Mouse (Mus musculus): ENCODE data around the gene Wipf2.
"Not testable (repeated sequence)": the region's sequence is repeated elsewhere in the genome, so short reads cannot be mapped to it uniquely, and the experiment has no call there.

Wipf2 gene

DNA sequence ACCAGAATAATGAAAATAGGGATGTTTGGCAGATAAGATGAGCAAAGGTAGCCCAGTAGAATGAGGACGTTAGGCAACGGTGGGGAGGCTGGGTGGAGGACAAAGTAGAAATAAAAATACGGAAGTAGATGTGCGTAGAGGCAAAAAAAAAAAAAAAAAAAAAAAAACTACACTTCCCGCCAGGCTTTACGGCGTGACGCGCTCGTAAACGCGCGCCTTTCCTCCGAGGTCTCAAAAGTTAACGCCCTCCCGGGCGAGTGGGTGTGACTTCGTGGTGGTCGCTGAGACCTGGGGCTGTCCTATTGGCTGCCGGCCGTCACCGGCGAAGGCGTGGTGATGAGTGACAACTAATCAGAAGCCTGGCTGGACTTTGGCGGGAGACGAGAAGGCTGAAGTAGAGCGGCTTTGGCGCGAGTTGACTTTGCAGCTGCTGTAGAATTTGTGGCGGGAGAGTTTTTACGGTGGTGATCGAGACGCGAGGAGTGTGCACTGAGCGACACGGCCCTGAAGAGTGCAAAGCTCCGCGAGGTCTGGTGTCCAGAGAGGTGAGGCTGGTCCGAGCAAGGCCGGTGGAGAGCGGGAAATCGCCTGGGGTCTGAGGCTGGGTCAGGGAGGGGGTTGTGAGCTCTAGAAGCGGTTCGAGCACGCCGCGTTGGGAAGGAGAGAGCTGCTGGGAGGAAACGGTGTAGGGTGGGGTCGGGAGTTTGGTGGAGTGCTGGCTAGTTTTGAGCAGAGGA is 44.2 kb downstream of the Wipf2 start, which contains the start of gene Cdc6:
Gene Cdc6, plus strand, starts transcription at position 365 of the 737 bp plus-strand sequence.
- peak; percentile 95 for DNase-seq (ENCODE audit: low spot score)

DNA sequence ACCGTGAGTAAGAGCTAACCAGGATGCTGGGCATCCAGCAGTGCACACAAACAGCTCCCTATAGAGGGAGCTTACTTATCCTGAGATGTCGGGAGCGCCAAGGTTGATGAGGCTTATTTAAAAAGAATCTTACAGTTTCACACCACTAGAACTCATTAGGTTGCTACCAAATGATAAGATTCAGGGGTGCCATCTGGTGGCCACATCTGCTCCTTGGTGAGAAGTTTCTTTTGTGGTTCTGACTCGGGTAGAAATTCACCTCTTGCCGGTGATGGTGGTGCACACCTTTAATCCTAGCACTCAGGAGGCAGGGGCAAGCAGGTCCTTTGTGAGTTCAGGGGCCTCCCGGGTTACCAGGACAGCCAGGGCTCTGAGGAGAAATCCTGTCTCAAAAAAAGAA is 46.2 kb downstream of the Wipf2 start:
- peak; percentile 71 for DNase-seq (ENCODE audit: low spot score)

DNA sequence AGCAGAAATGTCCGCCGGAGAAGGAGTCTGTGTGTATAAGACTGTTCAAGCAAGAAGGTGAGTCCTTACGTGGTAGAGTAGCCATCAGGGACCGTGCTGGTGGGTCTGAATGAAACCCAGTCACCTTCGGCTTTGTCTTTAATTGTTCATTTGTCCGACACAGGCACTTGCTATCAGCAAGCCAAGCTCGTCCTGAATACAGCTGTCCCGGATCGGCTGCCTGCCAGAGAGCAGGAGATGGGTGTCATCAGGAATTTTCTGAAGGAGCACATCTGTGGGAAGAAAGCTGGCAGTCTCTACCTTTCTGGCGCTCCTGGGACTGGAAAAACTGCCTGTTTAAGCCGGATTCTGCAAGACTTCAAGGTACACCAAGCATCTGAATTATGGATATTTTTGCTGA is 47.0 kb downstream of the Wipf2 start:
- DNase-seq (ENCODE audit: low spot score) = no peak

DNA sequence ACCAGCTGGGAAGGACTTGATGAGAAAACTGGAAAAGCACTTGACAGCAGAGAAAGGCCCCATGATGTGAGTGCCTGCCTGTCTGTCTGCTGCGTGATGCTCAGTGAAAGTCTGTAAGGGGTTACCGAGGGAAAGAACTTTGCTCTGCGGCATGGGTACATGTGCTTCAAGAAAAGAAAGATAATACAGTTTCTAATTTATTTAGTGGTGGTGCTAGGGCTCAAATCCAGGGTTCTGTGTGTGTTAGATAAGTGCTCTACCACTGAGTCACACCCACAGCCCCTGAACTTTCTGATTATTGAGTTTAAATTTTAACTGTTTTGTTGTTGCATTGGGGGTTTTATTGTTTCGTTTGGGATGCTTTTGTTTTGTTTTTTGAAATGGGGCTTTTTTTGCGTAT is 48.1 kb downstream of the Wipf2 start:
- DNase-seq (ENCODE audit: low spot score) = peak; percentile 45

DNA sequence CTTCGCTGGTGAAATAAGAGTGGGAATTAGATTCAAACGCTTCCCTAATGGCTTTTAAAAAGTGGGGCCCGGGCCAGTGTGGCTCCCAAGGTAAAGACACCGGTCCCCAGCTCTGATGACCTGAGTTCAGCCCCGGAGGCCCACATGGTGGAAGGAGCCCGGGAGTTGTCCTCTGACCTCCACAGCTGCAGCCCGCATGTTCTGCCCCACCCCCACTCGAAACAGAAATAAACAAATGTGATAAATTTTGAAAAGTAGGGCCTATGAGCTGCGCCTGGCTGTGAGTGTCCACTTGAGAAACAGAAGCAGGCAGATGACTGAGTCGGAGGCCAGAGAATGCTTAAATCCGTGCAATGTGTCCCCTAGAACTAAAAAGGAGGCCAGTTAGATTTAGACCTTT is 50.8 kb downstream of the Wipf2 start:
- DNase-seq (ENCODE audit: low spot score) = no peak

DNA sequence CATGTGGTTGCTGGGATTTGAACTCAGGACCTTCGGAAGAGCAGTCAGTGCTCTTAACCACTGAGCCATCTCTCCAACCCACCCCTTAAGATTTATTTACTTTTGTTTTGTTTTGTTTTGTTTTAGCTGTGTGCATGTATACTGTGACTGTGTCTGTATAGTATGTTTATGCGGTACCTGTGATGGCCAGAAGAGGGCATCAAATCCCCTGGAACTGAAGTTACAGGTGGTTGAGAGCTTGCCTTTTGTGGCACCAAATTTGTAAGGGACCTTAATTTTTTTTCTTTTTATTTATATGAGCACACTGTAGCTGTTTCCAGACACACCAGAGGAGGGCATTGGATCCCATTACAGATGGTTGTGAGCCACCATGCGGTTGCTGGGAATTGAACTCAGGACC is 52.9 kb downstream of the Wipf2 start:
- DNase-seq (ENCODE audit: low spot score) = not testable (repeated sequence)

DNA sequence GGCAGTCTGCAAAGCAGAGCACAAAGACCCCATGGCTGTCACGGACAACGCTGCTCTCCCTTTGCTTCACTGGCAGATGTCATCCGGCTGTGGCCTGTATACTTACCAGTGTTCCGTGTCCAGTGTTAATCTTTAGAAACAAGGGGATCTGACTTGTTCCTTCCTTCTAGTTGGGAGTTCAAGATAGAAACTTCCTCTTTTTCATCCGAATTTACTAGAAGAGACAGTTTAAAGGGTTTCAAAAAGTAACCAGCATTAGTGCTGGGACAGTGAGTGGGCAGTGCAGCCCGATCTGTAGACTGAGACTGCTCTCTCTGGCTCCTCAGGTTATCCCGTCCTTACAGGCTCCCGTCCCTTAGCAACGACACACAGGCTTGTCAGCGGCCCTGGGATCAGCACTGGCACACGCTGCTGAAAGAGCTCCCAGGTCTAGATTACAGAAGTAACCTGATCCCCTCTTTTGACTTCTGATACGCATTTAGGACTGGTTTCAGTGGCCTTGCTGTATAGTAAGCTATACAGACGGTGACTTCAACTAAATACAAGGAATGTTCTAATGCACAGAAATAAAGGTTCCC is 54.1 kb downstream of the Wipf2 start:
- no peak for DNase-seq (ENCODE audit: low spot score)

DNA sequence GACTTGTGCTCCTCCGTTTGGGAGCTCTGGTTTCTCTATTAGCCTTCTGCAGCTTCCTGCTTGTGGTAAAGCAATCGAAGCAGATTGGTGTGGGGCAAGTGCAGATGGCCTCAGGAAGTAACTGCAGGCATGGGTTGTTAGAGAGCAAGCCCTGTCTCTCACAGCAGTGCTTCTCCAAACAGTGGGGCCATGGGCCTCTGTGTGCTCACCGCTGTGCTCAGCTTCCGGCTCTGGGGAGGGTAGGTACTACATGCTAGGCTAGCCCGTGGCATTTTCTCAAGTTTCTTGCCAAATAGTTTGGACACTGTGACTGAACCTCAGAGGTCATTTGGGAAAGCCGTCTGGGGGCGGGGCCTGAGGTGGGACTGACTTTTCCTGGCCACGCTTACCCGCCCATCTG is 54.8 kb downstream of the Wipf2 start:
- DNase-seq (ENCODE audit: low spot score) = no peak

DNA sequence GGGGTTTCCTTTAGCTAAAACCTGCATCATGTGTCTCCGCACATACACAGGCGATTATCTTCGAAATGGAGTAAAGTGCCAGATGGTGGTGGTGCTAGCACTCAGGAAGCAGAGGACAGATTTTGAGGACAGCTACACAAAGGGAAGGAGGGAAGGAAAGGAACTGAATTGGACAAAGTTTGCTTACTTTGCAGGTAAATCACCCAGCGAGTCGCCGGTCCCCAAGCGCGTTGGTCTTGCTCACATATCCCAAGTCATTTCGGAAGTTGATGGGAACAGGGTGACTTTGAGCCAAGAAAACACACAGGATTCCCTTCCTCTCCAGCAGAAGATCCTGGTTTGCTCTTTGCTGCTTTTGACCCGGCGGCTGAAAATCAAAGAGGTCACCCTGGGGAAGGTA is 55.6 kb downstream of the Wipf2 start:
- no peak for DNase-seq (ENCODE audit: low spot score)

DNA sequence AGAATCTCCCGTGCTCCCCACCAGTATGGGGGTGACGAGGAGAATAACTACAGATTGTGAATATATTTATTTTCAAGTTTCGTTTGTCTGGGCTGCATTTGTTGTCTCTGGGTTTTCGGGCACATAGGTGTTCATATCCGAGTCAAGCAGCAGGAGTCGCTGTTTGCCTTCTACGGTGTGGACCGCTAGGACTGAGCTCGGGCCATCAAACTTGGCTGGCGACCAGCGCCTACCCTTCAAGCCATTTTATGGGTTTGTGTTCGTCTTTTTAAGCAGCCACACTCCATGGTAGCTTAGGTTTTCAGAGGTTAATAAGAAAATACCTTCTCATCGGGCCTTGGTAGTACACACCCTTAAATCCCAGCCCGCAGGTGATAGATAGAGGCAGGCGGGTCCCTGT is 58.4 kb downstream of the Wipf2 start:
- DNase-seq (ENCODE audit: low spot score) = not testable (repeated sequence)

DNA sequence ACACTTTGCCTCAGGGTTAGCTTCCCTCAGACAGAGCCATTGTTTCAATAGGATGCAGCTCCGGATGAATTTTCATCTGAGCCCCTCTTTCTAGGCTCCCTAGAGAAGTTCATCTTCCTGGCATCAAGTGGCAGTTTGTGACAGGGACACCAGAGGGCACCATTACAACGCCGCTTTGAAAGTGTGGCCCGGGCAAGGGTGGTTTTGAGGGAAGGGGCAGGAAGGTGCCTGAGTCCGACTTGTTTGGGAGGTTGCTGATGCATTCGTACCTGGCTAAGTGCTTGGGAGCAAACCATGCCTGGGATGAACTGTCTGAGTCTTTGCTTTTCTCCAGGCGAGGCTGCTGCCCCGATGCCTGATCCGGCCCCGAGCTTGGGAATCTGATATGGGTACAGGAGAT is 58.9 kb downstream of the Wipf2 start:
- not testable (repeated sequence) for DNase-seq (ENCODE audit: low spot score)

DNA sequence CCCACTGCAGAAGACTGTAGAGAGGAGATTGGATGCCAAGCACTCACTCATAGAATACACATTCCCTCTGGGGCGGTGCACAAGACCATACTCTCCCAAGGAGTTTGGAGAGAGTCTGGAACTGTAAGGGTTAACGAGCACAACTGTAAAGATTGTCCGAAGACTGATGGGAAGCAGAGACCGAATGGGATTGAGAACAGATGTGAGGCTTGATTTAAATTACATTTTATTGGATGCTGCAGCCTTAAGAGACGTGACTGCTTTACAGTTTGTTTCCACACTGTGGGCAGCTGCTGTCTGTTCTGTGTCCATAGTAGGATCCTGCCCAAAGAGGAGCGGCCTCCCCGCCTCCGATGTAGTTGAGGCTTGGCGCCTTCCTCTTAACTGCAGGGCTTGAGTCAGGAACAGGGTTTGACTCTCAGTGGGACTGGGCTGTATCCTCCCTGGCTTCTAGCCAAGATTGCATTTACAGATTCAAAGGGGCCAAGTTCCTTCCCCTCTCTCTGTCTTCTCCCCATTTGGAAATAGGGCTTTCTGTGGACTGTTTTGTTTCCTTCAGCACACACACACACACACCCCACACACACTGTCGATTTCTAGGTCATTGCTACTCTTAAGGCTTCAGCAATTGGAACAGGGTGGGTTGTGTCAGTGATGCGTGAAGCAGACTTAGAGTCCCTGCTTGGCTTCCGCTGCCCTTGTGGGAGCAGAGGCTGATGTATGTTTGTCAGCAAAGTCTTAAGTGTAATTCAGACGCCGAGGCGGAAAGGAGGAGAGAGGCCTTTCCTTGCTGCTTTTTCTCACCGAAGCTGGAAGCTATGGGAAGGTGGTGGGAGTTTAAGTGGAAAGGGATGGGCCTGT is 59.6 kb downstream of the Wipf2 start:
- not testable (repeated sequence) for DNase-seq (ENCODE audit: low spot score)

DNA sequence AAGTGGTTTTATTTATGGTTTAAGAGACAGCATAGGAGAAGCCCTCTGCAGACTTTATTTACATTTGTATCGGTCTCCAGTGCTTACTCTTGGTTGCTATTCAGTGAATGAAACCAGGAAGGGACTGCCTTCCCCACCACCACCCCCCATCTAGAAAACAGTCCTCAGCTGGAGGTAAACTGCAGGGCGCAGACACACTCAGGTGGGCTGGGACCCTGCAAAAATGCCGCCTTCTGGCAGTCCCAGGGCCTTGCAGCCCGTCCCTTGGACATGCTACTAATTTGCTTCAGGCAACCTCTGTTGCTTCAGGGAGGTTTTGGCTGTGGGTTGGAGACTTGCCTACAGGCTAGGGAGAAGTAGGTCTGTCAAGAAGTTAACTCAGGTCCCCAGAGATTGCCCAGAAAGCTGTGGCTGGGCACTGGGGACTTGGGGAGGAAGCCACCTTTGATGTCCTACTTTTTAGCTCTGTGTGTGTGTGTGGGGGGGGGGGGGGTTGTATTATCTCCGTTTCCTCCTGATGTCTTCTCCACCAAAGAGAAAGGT is 61.3 kb downstream of the Wipf2 start:
- DNase-seq (ENCODE audit: low spot score) = no peak

DNA sequence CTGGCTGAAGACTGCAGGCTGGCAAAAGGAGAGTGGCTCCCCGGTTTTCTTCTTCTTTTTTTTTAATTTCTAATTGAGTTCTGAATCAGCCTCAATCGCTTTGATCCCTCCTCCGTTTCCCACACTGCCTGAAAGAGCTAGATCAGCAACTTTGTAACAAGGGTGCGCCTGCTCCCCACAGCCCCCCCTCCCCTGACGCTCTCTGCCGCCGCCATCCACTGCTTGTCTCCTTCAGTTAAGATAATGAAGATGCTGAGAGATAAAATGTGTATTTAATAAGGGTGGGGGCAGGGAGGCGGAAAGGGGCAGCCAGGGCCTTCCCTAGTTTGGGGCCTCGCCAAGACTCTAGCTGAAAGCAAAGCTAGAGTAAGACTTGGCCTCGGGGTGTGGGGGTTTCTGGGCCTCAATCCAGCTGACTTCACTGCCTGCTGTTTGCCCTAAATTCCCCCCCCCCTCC is 61.9 kb downstream of the Wipf2 start:
- DNase-seq (ENCODE audit: low spot score) = no peak

DNA sequence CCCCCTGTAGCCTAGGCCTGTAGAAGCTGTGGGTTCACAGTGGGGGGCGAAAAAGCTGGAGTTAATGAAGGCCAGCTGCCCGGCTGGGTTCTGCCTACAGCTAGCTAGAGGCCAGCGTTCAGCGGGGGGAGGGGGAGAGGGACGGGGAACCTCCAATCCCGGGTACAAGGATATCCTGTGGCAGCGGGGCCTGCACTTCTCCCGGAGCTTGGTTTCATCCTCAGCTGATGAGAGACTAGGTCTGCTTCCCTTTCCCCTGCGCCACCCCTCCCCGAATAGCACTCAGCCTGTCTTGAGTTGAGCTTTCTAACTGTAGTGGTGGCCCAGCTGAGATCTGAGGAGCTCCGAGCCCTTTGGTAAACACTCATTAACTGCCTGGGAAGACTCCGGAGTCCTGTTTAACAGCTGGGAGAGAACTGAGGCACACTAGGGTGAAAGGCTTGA is 62.5 kb downstream of the Wipf2 start:
- DNase-seq (ENCODE audit: low spot score) = no peak

DNA sequence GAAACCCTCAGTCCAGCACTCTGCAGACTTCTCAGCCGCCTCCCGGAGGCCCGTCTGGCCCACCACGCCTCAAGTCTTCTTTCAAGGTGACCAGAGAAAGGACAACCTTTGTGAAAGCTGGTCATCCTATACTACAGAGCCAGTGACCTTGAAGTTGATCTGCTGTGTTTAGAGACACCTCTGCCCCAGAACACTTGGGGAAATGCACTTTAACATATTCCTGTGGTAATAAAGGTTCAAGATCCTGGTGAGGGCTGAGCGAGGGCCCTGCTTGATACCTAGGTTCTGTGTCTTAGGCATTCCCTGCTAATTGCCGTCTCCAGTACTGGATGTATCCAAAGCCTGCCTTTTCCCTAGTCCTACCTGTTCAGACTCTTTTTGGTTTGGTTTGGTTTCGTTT is 63.1 kb downstream of the Wipf2 start:
- no peak for DNase-seq (ENCODE audit: low spot score)

DNA sequence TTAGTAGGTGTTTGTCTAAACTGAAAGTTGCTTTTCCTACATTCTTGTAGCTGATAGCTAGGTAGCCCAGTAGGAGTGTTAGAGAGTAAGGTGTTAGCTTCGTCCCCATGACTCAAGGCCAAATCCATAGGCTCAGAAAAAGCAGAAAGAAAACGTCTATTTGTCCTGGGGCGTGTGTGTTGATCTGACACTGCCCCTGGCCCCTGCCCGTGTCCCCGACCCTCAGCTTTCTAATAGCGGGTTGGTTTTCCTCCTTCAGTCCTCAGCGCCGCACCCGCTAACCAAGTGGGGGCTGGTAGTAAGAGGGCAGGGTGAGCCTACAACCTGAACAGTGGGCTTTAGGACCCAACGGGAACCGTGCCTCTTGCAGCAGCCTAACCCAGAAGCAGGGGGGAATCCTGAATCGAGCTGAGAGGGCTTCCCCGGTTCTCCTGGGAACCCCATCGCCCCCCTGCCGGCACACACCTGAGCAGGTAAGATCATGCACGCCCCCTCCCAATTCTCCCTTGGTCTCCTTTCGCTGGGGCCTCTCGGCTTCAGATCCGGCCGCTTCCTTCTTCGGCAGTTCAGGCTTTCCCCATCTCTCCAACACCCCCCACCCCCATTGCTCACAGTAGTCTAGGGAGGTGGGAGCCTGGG is 64.1 kb downstream of the Wipf2 start, which contains the start of gene Rara:
Gene Rara, plus strand, starts transcription at position 381 of the 639 bp plus-strand sequence.
- no peak for DNase-seq (ENCODE audit: low spot score)

DNA sequence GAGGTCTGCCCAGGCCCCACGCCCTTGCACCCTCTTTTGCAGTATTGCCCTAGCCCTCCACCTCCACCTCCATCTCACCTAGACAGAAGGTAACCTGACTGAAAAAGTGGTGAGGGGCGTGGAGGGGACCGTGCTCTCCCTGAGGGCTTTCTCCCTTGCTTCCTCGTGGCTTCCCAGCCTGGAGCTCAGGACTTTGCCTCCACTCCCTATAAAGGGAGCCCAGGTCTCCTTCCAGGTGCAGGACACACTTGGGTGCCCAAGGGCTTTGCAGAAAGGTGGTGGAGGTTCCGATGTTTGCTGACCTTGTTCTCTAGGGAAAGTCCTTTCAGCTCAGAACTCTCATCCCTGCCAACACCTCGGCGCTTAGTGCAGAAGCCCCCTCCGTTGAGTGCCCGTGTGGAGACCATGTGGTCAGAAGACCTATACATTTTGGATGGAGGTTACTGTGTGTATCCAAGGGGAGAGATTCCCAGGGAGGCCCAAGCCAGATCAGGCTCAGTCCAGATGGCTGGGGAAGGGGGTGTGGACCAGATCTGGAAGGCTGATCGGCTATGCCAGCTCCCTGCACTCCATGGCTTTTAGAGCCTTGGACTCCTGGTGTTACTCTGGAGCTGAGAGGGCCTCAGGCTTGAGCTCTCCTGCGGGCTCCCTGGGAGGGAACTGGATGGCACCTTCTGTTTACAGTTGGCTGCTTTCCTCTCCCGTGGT is 64.9 kb downstream of the Wipf2 start:
- DNase-seq (ENCODE audit: low spot score) = no peak

DNA sequence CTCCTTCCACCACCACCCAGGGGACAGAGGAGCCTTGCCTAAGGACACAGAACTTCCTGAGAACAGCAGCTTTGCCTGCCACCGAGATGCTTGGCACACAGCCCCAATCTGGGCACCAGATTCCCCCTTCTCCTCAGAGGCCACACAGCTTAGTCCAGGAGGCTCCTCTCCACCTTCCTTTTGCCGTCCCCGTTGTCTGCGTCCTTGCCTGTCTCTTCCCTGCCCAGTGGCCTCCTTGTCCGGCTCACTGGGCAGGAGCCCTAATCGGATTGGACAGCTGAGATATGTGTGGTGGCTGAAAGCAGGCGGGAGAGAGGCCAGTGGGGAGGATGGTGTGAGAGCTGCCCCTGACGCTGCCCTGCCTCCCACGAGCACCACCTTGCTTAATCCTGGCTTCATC is 66.1 kb downstream of the Wipf2 start:
- no peak for DNase-seq (ENCODE audit: low spot score)

DNA sequence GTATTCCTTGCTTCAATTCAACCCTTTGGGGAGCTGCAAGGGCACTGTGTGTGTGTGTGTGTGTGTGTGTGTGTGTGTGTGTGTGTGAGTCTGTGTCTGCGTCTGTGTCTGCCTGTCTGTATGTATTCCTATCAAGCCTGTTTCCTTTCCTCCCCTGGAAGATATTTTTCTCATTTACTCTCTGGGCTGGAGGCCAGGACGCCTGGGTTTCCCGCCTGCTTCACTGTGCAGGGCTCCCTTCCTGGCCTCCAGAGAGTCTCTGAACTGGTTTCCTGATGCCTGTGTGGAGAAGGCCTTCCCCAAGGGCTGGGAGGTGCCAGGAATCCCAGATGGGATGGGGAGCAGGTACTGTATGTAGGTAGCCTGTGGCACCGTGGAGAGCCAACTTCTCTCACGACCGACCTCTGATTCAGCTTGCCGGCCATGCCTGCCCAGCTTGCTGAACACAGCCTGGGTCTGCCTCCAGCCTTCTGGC is 66.7 kb downstream of the Wipf2 start:
- no peak for DNase-seq (ENCODE audit: low spot score)

All from spleen, adult 12 weeks (tissue).